8 mouse cellular contexts compared by ENCODE assay signal in genomic region chr5:26189377-26189776, GRCm38 (mm10).
DNase-seq lines count a peak whose midpoint lies in the region; ATAC-seq and TF ChIP-seq lines count a peak whose summit lies in the region.
"Had no signal": no experiment of that assay in that cellular context is flagged by ENCODE, and none has a peak within 500 bp of the region (broad histone marks: within the 10 kb centered on the region; RNA-seq: fewer than 3 reads in every experiment).

No protein-coding gene starts in this region.

- 6% methylated on average over 5 of the region's 5 CpGs for WGBS in liver, embryonic 14.5 days (ENCODE audit: insufficient replicate concordance)

- H3K36me3 ChIP-seq in liver, embryonic 14.5 days (replicated peaks; ENCODE audit: control insufficient read depth, insufficient read depth, low read depth): no peaks in the 10 kb centered on the region
- H3K36me3 ChIP-seq: limb, embryonic 12.5 days had no signal

- H3K4me2 ChIP-seq in liver, embryonic 14.5 days (ENCODE audit: low read depth): no peak overlapping the region
- H3K4me2 ChIP-seq: limb, embryonic 12.5 days had no signal

- no peaks in the 10 kb centered on the region for H3K27me3 ChIP-seq in liver, embryonic 14.5 days (ENCODE audit: control insufficient read depth, insufficient read depth, low read length)

- TF ChIP-seq CTCF in left cerebral cortex, adult 2 months (IDR thresholded peaks at IDR 0.05): peak; percentile 63
- peak; percentile 48 for TF ChIP-seq CTCF in liver, embryonic 14.5 days (IDR thresholded peaks at IDR 0.05; ENCODE audit: low read depth)

- TF ChIP-seq EP300 in liver, embryonic 14.5 days (IDR thresholded peaks at IDR 0.05; ENCODE audit: low read depth): no peak

- no peak for ATAC-seq in liver, embryonic 14.5 days (ENCODE audit: insufficient read depth)

- no peaks in the 10 kb centered on the region for H3K4me1 ChIP-seq in liver, embryonic 14.5 days (replicated peaks; ENCODE audit: control insufficient read depth in 2 of 2, insufficient read depth in 2 of 2, low read length in 1 of 2)
- H3K4me1 ChIP-seq: limb, embryonic 12.5 days had no signal

- H3K4me3 ChIP-seq in left cerebral cortex, adult 2 months: no peak overlapping the region
- no peak overlapping the region for H3K4me3 ChIP-seq in liver, embryonic 14.5 days (ENCODE audit: insufficient read depth in 1 of 2, low read depth in 2 of 2, low read length in 2 of 2)
- H3K4me3 ChIP-seq: limb, embryonic 12.5 days had no signal

- no peaks in the 10 kb centered on the region for H3K9me3 ChIP-seq in liver, embryonic 14.5 days (ENCODE audit: control insufficient read depth, low read length)
- H3K9me3 ChIP-seq: limb, embryonic 12.5 days had no signal

- intact Hi-C loops in left cerebral cortex, adult 2 months (cut with DNase I): no loop called here
- intact Hi-C loops in left cerebral cortex, postnatal 10 days (cut with DNase I): no loop called here

- H3K9ac ChIP-seq in liver, embryonic 14.5 days (replicated peaks): no peak overlapping the region
- H3K9ac ChIP-seq: limb, embryonic 12.5 days had no signal

- H3K27ac ChIP-seq in left cerebral cortex, adult 2 months: no peak overlapping the region
- no peak overlapping the region for H3K27ac ChIP-seq in liver, embryonic 14.5 days
- H3K27ac ChIP-seq: limb, embryonic 12.5 days had no signal

- DNase-seq in left cerebral cortex, adult 2 months (ENCODE audit: extremely low spot score in 1 of 2, low spot score in 2 of 2): no peak
- DNase-seq in left cerebral cortex, postnatal 10 days (ENCODE audit: extremely low spot score in 1 of 2, low spot score in 2 of 2): no peak
- DNase-seq in R1 (ENCODE audit: low read depth, low spot score): peak; percentile 63
- DNase-seq in c-Kit-positive CD71-negative TER-119-negative erythroid progenitor cells, embryonic 14.5 days (ENCODE audit: low read depth): peak; percentile 1
- DNase-seq in liver, embryonic 14.5 days (ENCODE audit: low read depth in 3 of 3, low spot score in 3 of 3): peak in 1 of 3 experiments; percentile 1
- DNase-seq in B cell, adult 2 months: no peak
- DNase-seq in adipocyte (ENCODE audit: low spot score): no peak

Comparison
In these comparisons a context has a peak if more than half of its experiments do, and no peak if none do; other contexts are left out.
1. DNase-seq: peak in R1 (single experiment) and c-Kit-positive CD71-negative TER-119-negative erythroid progenitor cells, embryonic 14.5 days (single experiment); none in left cerebral cortex, adult 2 months (0 of 2), left cerebral cortex, postnatal 10 days (0 of 2), B cell, adult 2 months (0 of 2) and adipocyte (single experiment).